Mouse (Mus musculus): ENCODE measurements around the gene Ears2. TPM values are rescaled to one million over a fixed set of nuclear protein-coding genes. Genes with fewer than 3 reads are reported as not detected.

Ears2 gene
- total RNA-seq, 2 experiments from 2014 or later: 30.4 to 32.3 TPM

- peak; percentile 85 for DNase-seq
Observed at GRCm38 (mm10) chr7:122045181-122045634, 21.9 kb downstream of the Ears2 start.

GRCm38 (mm10) chr7:122044106-122044505 is 23.0 kb downstream of the Ears2 start:
- DNase-seq: no peak

GRCm38 (mm10) chr7:122034348-122034747 is 32.7 kb downstream of the Ears2 start:
- peak; percentile 62 for DNase-seq

DNA sequence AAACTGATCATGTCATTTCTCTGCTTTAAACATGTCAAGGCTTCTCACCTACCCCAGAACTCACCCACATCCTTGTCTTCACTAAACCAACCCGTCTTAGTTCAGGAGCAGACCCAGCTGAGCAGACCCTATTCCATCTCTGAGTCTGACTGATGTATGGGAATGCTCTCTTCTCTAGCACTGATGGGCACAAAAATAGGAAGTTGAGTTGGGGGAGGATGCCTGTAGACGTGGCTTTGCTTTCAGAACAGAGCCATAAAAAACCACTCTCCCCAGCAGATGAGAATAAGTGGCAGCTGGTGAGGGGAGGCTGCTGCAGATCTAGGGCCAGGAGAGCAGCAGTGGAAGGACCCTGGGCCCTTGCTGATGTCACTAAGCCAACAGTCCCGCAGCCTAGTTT is 33.7 kb downstream of the Ears2 start:
- DNase-seq: no peak

DNA sequence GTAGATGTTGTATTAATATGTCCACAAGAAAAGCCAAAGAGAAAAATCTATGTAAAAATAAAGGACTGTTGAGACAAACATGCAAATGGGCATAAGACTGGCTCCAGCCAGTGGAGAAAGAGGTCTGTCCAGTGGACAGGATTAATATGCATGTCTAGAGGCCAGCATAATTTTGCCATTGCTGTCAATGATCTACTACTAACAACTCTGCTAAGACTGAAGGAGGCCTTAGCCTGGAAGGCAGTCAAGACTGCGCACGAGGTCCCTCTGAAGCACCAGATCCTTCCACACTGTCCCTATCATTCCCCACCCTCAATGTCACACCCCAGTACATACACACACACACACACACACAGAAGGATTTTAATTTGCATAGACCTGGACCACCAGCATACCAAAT is 44.9 kb downstream of the Ears2 start:
- no peak for DNase-seq

DNA sequence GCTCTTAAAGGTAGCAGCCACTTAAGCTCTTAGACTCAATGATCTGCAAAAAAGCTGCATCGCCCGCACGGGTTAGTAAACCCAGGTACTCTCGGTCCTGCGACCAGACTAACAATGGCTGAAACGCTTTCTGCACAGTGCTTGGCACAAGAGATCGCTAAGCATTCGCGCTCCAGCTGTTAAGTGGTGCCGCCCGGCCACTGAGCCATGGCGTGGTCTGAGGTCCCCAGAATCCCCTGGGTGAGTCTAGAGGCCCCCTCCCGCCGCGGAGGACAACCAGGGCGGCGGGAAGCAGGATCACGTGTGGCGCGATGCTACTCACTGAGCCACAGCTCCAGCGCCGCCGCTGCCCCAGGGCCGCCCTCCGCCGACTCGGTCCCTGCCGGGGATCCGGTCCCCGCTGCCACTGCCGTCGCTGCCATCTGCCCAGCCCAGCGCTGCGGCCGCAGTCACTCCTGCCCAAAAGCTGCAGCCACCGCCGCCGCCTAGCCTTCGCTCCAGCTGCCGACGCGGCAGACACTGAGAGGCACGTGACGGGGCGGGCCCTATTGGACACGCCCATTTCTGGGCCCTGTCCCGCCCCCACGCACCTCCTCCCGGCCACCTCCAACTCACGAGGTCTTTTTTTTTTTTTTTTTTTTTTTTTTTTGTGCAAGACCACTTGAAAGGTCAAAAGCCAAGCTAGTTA is 46.3 kb downstream of the Ears2 start, which contains the start of gene Gga2:
TSS of gene Gga2 (minus strand) at position 556 of the 688 bp plus-strand sequence.
- peak; percentile 91 for DNase-seq

- DNase-seq: no peak
Observed at GRCm38 (mm10) chr7:122020273-122020666, 46.8 kb downstream of the Ears2 start.

DNA sequence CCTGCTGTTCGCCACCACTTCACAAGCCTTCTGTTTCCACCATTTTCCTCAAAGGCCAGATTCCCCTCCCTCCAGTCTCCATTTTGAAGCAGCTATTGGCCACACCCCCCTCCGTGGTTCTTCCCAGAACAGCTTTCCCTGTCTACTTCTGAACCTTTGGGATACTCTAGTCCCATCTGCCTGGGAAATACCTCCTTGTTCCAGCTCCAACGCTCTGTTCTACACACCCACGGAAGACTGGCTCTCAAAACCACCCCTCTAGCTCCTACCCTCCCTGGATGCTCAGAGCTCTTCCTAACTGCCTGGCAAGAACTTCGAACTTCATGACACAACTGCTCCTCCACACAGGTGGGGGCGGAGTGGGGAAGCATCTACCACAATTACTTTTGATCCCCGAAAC is 48.1 kb downstream of the Ears2 start:
- no peak for DNase-seq

- no peak for DNase-seq
Observed at GRCm38 (mm10) chr7:122018247-122018646, 48.8 kb downstream of the Ears2 start.

GRCm38 (mm10) chr7:122015734-122016133 is 51.3 kb downstream of the Ears2 start:
- peak; percentile 25 for DNase-seq

DNA sequence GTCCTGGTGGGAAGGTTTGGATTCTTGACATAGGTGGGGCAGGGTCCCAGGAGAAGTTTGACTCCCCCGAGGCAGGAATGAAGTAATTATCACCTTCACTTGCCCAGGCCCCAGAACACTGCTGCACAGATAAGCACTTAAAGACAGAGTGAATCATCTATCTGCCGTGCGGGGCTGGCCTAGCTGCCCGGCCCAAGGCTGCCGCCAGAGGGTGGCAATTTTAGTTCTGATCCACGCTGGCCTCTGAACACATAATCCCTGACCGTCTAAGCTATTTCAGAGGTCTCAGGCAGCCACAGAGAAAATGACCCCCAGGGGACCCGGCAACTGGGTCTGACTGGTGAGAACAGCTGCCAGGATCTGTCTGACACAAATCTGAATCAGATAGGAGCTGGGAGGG is 52.0 kb downstream of the Ears2 start:
- DNase-seq: peak; percentile 61

DNA sequence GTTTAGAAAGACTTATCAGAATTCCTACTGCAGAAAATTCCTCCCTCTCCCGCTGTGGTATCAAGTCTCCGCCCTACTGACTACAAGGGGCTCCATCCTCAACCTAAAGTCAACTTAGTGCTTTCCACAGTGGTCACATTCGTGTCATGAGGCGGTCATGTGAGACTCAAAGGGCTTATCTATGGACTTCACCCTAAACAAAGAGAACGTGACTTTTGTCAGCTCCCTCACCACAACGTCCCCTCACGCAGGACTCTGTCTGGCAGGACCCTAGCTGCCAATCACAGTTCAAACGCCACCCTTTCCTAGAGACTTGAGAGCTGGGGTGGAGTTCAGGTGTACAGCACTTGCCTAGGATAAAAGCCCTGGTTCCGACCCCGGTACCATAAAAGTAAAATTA is 54.1 kb downstream of the Ears2 start:
- DNase-seq: no peak

DNA sequence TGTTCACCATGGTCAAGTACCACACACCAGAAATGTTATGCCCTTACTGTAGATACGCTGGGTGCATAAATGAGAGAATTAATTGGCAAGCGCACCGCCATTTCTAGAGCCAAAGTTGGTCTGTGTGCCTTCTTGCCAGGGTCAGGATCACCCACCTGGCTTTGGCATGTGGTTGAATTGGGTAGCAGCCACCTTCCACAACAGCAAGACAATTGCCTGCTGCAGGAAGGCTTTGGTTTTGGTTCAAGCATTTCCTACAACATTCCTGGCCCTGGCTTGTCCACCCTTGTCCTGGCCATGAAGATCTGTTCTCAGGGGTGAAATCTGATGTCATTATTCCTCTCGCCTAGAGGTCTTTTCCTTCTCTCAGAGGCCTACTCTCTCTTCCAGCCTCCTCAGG is 54.7 kb downstream of the Ears2 start:
- DNase-seq: no peak

GRCm38 (mm10) chr7:122000396-122000795 is 66.7 kb downstream of the Ears2 start:
- DNase-seq: no peak

DNA sequence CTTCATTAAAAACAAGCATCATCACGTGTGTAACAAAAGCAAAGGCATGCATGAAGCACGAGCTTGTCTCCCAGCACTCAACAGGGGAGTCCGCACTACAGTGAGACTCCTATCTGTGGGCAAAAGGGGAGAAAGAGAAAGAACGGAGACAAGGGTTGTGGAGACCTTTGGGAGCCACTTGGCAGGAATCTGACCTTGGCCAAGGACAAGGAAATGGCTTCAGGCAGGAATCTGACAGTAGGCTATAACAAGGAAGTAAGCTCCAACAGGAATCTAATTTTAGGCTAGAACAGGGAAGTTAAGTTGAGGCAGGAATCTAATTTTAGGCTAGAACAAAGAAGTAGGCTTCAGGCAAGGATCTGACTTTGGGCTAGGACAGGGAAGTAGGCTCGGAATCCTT is 71.1 kb downstream of the Ears2 start:
- DNase-seq: no peak

Other genes with a start within 250 kb of the Ears2 start
- gene Scnn1b, start 202.2 kb downstream of the Ears2 start, total RNA-seq (2021): under 1 TPM in 1 of 2 experiments, not detected in 1; 0.10 TPM
- 10 to 100 TPM; 15.9 to 16.0 TPM for gene Cog7, start 85.6 kb downstream of the Ears2 start, total RNA-seq (2021)
- gene Gga2, start 46.0 kb downstream of the Ears2 start, total RNA-seq (2021): 10 to 100 TPM; 52.1 to 52.8 TPM
- gene Ubfd1, start 88 bp downstream of the Ears2 start, total RNA-seq (2021): 10 to 100 TPM; 49.1 to 51.0 TPM
- 1,000 to 10,000 TPM; 1,113 to 1,195 TPM for gene Ndufab1, start 34.6 kb upstream of the Ears2 start, total RNA-seq (2021)
- gene Palb2, start 65.7 kb upstream of the Ears2 start, total RNA-seq (2021): 1 to 10 TPM; 4.0 to 4.2 TPM
- gene Dctn5, start 65.8 kb upstream of the Ears2 start, total RNA-seq (2021): 10 to 100 TPM; 35.1 to 36.2 TPM
- 10 to 100 TPM; 36.0 to 42.6 TPM for gene Plk1, start 92.2 kb upstream of the Ears2 start, total RNA-seq (2021)
- not detected for gene Ern2, start 118.9 kb upstream of the Ears2 start, total RNA-seq (2021)
- gene Chp2, start 152.2 kb upstream of the Ears2 start, total RNA-seq (2021): 1 to 10 TPM; 1.3 to 1.9 TPM
- gene Prkcb, start 221.5 kb upstream of the Ears2 start, total RNA-seq (2021): 1 to 10 TPM; 2.1 to 3.0 TPM

Data from heart, postnatal 4 days (tissue).